Mouse (Mus musculus) skeletal muscle tissue, adult 2 months (tissue): ENCODE results near the gene Cyp20a1.

Source experiments
- DNase-seq: peaks from one replicate; pipeline ENCODE4 v3.0.0-alpha.2; 2012; ENCODE audit warnings: low read depth, low spot score

The Cyp20a1 gene

DNA sequence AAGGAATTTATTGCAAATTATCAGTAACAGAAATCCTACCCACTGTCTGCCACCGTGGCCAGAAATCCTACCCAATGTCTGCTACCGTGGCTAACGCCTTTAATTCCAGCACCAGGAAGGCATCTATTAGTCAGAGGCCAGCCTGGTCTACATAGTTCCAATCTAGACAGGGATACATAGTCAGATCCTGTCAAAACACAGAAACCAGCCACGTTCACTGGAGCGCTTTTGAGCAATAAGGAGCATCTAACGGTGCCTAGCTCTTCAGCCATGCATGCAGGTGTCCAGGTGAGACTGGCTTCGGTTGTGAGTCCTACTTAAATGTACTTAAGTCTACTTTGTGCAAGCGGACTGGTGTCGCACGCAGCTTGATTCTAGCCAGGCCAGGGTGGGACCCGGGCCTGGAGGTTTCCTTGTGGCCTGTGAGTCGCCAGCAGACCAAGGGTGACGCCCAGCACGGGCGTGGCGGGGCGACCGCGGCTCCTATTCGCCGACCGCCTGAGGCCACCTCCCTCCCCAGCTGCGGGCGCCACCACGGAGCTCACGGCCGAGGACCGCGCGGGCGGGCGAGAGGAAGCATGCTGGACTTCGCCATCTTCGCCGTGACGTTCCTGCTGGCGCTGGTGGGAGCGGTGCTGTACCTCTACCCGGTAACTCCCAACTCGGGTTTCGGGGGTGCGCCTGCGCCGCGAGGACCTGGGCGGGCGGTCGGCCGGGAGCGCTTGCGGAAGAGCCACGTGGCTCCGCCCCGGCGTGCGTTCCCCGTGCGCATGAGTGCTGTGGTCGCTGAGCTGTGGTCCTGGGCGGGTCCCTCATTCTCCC lies at the start of gene Cyp20a1:
Cyp20a1 (plus strand) TSS at position 516 of the 822 bp plus-strand sequence.
- DNase-seq = peak; percentile 87

DNA sequence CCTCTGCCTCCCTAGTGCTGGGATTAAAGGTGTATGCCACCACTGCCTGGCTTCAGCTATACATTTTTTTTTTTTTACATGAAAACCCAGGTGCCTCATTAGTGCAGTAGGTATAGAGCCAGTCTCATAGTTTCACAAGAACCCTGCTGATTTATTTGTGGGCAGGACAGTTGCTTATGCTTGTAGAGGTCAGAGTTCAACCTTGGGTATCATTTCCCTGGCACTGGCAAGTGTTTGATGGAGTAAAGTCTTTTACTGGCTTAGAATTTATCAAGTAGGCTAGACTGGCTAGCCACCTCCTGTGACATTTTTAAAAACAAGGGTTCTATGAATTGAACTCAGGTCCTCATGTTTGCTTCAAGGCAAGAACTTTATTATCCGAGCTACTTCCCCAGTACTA lies 49.2 kb upstream of the Cyp20a1 start:
- DNase-seq = no peak

DNA sequence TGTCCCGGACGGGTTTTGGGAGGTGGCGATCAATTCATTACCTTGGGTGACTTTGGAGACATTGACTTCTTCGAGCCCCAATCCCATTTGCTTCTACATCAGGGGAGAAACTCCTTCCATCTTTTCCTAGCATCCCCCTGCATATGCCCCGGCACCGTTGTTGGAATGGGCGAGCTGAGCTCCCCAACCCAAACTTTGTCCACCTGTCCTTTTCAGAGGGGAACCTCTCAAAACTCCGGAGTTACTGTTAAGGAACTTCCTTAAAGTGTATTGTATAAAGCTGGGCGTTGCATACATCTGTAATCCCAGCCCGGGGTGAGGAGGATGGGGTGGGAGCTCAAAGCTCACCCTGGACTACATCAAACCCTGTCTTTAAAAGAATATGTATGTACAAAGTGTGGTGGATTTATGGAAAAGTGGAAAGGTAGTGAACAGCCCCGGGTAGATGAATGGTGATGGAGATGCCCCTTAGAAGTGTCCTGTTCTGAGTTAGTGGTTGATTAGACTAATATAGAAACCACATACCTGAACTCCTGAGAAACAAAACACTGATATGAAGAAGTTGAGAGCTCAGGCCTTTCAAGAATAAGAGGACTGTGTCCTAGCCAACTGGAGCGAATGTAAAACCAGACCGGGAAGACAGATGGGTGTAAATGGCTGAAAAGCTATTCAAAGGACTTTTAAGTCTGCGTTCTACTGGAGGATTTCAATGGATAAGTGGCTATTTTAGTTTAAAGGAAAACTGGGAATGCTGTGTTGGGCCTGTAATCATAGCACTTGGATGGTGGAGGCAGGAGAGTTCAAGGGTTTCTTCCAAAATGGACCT lies 720 bp downstream of the Cyp20a1 start:
- no peak for DNase-seq

DNA sequence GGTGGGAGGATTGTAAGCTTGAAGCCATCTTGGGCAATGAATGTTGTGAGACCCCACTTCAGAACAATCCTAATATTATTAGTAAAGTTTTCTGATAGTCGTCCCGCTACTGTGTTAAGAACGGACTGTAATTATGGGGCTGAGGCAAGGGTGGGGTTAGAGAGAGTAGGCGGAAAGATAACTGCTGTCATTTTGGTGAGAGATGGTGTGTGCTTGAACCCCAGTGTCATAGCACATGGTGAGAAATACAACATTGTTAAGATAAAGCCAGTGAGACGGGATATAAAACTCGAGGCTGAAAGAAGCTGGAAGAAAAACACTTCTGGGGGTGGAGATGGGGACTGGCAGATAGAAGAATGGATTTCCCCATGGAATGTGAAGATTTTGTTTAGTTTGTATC lies 1.5 kb downstream of the Cyp20a1 start:
- DNase-seq = no peak

DNA sequence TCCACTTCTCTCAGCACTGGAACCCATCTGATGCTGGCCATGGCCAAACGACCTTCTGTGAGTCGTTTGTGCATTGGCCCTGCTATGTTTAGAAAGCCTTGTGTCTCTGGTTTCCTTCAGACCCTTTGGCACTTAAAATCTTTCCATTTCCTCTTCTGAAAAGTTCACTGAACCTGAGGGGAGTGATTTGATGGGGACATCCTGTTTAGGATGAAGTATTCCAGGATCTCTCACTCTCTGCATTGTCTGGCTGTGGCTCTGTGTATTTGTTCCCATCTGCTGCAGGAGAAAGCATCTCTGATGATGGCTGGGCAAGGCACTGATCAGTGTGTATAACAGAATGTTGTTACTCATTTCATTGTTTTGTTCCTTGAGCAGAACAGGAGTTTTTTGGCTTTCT lies 2.6 kb downstream of the Cyp20a1 start:
- DNase-seq = no peak

DNA sequence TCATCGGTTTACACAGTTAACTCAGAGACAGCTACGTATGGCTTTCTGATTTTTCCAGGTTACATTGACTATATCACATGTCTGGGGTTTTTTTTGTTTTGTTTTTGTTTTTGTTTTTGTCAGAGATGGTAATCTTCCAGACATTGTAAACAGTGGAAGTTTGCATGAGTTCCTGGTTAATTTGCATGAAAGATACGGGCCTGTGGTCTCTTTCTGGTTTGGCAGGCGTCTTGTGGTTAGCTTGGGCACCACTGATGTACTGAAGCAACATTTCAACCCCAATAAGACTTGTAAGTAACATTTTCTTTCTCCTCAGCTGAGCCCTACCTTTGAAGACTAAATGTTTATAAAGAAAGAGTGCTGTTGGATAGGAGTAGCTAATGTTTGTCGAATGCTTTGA lies 9.7 kb downstream of the Cyp20a1 start:
- DNase-seq = no peak

DNA sequence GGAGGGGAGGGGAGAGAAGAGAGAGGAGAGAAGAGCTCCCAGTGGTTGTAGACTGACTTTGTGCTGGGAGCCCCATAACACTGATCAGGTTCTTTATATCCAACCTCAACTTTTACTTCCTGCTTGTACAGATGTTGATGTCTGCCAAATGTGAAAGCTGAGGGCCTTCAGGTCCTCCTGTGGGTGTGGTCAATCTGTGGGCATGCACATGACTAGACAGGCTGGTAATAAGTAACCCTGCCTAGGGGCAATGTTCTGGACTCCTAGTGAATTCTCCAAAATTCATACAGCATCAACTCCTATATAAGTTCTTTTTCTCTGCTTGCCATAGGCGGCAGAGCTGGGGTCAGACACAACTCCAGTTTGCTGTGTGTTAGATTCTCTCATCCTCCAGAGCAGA lies 18.5 kb downstream of the Cyp20a1 start:
- no peak for DNase-seq

DNA sequence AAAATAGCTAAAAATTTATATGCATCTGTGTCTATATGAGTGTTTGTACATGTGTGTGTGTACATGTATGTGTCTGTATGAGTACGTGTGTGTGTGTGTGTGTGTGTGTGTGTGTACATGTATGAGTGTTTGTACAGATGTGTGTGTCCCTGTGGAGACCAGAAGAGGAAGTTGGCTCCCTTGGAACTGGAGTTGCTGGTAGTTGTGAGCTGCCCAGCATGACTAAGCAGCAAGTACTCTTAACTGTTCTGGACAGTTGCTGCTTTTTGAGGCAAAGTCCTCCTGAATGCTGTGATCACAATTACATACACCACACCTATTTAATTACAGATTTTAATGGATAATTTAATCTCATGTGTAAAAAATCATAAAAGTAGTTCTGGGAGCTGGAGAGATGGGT lies 33.4 kb downstream of the Cyp20a1 start:
- DNase-seq = no peak

DNA sequence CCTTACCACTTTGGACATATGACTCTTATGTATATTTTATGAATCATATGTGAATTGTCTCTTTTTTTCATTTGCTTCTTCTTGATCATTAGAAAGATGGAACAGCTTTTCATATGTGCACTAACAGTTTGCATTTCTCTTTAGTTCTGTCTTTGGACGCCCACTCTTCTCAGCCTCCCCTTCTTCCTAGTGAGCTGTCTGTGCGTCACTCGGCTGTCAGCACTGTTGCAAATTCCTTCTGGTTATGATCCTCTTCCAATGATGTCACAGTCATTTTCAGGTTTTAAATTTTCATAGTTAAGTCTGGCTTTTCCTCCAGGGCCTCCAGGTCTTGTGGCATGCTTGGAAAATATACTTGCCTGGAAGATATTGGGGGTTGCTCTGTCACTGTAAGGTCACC lies 38.8 kb downstream of the Cyp20a1 start:
- DNase-seq = no peak

DNA sequence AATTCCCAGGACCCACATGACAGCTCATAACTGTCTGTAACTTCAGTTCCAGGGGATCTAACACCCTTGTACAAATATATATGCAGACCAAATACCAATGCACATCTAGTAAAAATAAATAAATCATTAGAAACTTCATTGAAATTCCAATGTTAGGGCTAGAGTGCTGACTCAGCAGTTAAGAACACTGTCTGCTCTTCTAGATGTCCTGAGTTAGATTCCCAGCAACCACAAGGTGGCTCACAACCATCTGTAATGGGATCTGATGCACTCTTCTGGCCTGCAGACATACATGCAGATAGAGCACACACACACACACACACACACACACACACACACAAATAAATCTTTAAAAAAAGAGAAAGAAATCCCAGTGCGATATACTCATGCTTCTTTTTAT lies 61.7 kb downstream of the Cyp20a1 start:
- peak; percentile 16 for DNase-seq

DNA sequence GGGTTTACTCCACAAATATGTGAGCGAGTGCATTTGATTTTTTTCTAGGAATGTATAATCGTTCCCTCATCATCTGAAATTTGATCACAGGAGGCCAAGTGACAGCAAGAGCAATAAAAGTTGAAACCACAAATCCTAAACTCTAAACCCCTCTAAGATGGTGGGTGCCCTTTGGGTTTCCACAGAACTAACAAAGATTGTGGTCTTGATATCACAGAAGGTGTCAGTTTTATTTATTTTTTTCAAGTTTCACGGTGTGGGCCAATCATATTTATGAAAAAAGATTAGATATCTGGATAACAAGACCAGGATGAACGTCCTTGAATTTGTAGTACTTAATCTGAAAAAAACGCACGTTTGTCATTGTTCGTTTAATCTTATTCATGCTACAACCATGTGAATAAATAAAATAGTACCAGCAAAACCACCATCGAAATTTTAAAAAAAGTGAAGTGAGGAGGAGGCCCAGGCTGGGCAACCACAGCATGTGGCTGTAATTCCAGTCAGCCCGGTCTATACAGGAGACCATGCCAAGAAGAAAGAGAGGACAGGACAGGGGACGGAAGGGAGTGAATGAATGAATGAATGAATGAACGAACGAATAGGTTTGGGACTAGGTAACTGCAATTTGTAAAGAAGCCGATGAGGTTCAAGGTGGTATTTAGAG lies 65.5 kb downstream of the Cyp20a1 start:
- DNase-seq = no peak

DNA sequence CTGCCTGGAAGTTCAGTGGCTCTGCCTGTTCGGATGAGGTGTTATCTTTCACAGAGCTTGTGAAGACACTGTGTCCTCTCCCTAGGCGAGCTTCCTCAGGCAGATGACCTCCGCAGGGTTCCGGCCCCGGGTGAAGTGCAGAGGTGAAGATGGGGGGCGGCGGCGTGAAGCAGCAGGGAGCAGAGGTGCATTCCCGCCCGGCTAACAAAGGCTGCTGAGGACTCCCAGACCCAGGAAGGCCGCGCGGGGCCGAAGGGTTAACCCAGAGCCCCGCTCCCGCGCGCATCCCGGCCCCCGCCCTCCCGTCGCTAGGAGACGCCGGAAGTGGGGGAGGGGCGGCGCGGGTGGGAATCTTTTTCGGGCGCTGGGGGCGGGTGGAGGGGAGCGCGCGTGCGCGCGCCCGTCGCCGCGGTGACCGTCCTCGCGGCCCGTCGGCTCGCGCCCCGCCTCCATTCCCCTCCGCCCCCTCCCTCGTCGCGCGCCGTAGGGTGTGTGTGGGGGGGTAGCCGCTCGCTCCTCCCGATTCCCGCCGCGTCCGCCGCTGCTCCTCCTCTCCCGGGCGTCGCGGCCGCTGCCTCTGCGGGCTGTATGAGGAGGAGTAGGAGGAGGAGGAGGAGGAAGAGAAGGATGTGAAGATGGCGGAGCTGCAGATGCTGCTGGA lies 66.2 kb downstream of the Cyp20a1 start, which contains the start of gene Abi2:
Abi2 (plus strand) TSS at position 452 of the 661 bp plus-strand sequence.
- peak; percentile 81 for DNase-seq

DNA sequence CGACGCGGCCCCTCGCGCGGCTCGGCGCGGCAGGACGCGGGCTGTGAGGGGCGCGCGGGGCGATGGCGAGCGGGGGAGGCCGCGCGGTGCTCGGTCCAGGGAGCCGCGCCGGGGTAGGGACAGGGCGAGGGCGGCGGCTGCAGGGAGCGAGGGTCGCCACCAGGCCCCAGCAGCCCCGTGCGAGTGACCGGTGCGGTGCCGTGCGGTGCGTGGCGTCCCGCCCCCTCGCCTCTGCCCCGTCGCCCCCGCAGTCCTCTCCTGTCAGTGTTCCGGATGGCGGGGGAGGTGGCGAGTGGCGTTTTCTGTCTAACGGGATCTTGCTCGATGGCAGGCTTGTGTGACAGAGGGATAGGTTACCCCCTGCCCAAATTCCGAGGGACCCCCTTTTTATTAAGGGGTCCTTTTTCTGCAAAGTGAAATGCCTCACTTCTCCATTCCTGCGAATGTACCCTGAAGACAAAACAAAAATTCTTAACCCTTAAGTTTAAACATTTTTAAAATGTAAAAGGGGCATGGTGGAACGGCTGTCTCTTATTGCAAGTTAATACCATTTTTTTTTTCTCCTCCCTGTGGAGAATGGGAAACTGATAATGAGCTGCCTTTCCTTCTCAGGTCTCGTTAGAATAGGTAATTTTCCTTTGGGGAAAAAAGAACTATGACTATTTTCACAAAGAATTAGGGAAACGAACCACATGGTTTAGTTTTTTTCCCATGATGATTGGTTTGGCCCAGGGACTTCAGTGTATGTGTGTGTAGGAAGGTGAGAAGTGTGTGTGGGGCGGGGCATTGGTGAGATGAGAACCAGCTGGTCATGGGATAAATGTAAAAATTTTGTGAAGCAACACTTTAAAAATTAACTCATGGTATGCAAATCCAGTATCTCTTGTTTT lies 67.0 kb downstream of the Cyp20a1 start:
- DNase-seq = no peak

DNA sequence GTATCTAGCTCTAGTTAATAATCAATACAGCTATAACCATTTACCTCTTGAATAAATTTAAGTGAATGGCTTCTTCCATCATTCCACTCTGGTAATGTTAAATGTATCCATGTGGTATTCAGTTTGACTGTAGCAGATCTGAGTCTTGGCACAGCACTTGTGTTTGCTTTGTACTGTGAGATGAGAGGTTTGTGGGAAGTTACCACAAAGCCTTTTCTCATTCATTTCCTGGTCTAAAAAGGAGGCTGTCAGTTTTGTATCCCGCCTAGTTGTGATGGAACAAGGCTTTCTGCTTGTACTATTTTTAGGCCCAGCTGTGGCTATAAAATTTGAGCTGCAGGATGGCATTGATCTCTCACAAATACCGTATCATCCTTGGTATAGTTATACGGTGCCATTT lies 73.6 kb downstream of the Cyp20a1 start:
- DNase-seq = no peak

DNA sequence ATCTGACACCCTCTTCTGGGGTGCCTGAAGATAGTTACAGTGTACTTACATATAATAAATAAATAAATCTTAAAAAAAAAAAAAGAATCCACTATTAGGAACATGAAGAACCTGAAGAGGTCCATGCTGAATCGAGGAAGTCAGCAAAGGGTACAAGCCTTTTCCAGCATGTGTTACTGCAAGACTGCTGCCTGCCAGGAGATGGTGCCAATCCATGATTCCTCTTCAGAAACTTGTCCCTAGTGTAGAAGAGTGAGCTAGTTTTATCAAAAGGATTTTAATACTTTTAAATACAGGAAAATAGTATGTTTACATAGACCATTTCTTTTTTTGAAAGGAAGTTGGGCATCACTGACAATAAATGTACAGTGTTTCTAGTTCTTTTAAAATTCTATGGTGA lies 80.8 kb downstream of the Cyp20a1 start:
- no peak for DNase-seq

DNA sequence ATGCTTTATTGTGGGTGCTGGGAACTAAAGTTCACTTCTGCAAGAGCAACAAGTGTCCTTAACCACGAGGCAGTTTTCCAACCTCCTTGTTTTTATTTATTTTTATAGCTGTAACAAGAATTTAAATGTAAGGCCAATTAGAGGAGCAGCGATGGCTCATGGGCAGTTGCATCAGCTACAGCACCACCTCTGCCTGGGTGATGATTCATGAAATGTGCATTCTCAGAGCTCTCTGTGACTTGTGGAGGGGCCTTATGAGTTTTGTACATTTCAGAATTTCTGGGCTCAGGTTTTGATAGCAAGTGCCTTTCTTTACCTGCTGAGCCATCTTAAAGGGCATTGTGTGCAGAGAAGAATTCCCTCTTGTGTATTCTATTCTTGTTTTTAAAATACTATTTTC lies 85.2 kb downstream of the Cyp20a1 start:
- no peak for DNase-seq

DNA sequence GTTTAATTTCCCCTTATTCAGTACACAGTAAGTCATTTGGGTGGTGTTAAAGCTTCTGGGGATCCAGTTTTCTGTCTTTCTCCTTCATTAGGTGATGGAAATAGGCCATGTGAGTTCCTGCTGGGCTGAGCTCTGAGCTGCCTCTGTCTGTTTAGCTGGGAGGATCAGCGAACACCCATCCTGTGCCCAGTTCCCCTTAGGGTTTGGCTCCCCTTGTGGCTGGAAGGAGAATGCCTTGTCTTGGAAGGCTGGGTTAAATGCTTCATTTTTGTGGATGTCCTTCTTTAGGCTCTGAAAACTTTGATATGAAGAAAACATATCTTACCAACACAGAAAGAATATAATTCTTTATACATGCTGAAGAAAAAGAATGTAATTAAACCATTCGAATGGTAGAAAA lies 85.8 kb downstream of the Cyp20a1 start:
- no peak for DNase-seq

DNA sequence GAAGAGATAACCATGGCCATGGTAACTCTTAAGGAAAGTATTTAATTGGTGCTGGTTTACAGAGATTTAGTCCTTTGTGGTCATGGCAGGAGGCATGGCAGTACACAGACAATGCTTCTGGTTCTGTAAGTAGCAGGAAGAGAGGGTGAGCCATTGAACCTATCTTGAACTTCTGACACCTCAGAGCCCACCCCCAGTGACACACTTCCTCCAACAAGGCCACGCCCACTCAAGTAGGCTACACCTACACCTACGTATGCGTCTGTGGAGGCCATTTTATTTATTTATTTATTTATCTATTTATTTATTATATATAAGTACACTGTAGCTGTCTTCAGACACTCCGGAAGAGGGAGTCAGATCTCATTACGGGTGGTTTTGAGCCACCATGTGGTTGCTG lies 88.4 kb downstream of the Cyp20a1 start:
- DNase-seq = no peak

DNA sequence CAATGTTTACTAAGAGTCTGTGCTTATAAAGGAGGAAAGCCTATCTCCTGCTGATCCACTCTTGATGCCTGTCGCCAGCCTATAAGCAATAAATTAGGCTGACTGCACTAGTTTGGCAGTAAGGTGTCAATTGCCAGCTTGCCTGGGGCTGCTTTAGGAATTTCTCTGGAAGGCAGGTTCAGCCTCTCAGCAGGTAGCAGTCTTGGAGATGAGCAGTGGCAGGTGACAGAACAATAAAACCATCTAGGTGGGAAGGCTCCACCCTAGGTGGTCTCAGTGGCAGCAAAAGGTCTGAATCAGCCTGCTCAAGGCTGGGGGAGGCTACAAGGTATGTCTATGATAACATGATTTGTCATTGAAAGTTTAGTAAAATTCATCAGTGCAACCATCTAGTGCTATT lies 89.4 kb downstream of the Cyp20a1 start:
- no peak for DNase-seq
